Mouse (Mus musculus): Measurements from ENCODE around the gene Luzp1. TPM values are rescaled to one million over a fixed set of nuclear protein-coding genes. Genes with fewer than 3 reads are reported as not detected.

Gene Luzp1
- total RNA-seq, 2 experiments from 2014 or later, result 10.8 to 16.0 TPM

GRCm38 (mm10) chr4:136602568-136602967, 133.0 kb downstream of the Luzp1 start, which contains the start of gene Kdm1a:
Kdm1a (minus strand) TSS chr4:136602723.
- peak; percentile 98 for TF ChIP-seq CTCF (IDR thresholded peaks at IDR 0.05)
- peak; percentile 97 for DNase-seq
- peak within 1 kb of the TSS; percentile 89 for H3K27ac ChIP-seq
- peak within 1 kb of the TSS; percentile 99 for H3K4me3 ChIP-seq
- intact Hi-C loops (cut with DNase I), result loop anchor here (5.0 kb wide), 1 partner anchor 145 kb away; no protein-coding TSS in a partner anchor

Other genes starting within 250 kb of the Luzp1 start
- 100 to 1,000 TPM; 344 to 373 TPM for gene Tcea3, start 222.0 kb upstream of the Luzp1 start, total RNA-seq (2021)
- gene Zfp46, start 185.1 kb upstream of the Luzp1 start, total RNA-seq (2021), result 10 to 100 TPM; 21.0 to 36.7 TPM
- gene Hnrnpr, start 158.8 kb upstream of the Luzp1 start, total RNA-seq (2021), result 10 to 100 TPM; 20.9 to 27.0 TPM
- not detected for gene Htr1d, start 46.2 kb upstream of the Luzp1 start, total RNA-seq (2021)
- gene 6030445D17Rik, start 7.5 kb upstream of the Luzp1 start, total RNA-seq (2021), result under 1 TPM; 0.13 to 0.17 TPM
- gene Kdm1a, start 133.0 kb downstream of the Luzp1 start, total RNA-seq (2021), result 10 to 100 TPM; 18.2 to 20.0 TPM
- gene Tex46, start 140.7 kb downstream of the Luzp1 start, total RNA-seq (2021), result not detected
- not detected for gene Lactbl1, start 152.9 kb downstream of the Luzp1 start, total RNA-seq (2021)